Mouse (Mus musculus): ENCODE results near the gene Mrtfa.

- no peak for TF ChIP-seq CTCF (IDR thresholded peaks at IDR 0.05; ENCODE audit: control insufficient read depth, insufficient read depth, low read length)
- no peak for TF ChIP-seq POLR2A (IDR thresholded peaks at IDR 0.05; ENCODE audit: borderline replicate concordance, control insufficient read depth, low read depth, low read length)
These were observed 6.6 kb upstream of the Mrtfa start for GRCm38 (mm10) chr15:81197197-81197596.
